Mouse (Mus musculus): Measurements from ENCODE around the gene Qpctl. TPM values are rescaled to one million over a fixed set of nuclear protein-coding genes. Genes with fewer than 3 reads are reported as not detected.
"Not testable (repeated sequence)": the region's sequence is repeated elsewhere in the genome, so short reads cannot be mapped to it uniquely, and the experiment has no call there.

The Qpctl gene
- total RNA-seq, 2 experiments from 2014 or later = 6.9 to 7.7 TPM

DNA sequence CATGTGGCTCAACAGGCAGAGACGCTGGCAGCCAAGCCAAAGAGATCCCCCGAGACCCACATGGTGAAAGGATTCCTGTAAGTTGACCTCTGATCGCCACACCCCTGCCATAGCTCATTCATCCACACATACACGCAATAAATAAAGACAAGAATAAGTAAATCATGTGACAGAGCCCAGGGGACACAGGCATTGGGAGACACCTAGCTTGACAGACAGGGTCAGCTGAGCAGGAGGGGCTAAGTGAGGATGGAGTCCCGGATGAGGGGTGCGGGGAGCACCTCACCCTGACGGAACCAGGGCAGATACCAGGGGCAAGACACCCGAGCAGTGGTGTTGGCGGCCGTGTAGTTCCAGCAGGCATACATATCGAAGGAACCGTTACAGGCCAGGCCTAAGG, 14.7 kb upstream of the Qpctl start:
- no peak for DNase-seq

DNA sequence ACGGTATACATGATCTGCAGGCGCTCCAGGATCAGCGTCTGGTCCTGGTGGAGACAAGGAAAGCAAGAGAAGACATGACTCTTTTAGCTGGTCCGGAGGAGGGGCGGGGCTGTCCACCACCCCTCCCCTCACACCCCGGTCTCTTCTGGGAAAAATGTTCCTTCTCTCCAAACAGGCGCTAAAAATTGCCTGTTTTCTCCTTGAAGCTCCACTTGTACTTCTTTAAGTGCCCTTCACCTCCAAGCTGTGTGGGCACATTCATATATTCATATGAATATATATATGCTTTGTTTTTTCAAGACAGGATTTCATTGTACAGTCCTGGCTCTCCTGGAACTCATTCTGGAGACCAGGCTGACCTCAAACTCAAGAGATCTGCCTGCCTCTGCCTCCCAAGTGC, 13.8 kb upstream of the Qpctl start:
- DNase-seq = no peak

DNA sequence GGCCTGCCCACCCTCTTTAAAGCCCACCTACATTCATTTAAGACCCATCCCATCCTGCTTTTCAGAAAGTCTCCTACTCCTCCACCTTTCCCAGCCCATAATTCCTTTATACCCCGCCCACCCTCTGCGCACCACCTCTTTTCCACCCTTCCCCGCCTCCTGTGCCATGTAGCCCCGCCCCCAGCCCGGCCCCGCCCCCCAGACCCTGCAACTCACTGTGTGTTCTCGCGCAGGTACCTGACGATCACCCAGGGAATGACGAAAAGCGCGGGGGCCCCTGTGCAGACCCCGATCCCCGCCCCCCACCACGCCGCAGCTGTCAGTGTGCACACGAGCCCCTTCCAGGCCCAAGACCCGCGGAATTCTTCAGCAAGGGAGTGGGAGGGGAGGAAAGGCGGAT, 11.0 kb upstream of the Qpctl start:
- DNase-seq = no peak

DNA sequence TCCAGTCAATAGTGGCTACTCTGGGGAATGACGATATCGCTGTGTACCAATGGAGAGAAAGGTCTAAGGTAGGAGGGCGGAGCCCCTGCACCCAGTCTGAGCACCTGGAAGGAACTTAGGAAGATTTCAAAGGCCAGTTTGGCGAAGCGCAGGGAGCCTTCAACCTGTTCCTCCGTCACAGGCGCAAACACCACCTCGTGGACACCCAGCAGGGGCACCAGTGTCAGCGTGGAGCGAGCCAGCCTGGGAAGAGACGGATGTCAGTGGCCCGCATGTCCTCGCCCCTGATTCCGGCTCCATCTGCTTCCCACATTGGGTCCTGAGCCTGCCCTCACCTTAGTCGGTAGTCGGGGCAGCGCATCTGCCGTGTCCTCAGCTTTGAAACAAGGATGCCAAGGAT, 10.3 kb upstream of the Qpctl start:
- DNase-seq = no peak

DNA sequence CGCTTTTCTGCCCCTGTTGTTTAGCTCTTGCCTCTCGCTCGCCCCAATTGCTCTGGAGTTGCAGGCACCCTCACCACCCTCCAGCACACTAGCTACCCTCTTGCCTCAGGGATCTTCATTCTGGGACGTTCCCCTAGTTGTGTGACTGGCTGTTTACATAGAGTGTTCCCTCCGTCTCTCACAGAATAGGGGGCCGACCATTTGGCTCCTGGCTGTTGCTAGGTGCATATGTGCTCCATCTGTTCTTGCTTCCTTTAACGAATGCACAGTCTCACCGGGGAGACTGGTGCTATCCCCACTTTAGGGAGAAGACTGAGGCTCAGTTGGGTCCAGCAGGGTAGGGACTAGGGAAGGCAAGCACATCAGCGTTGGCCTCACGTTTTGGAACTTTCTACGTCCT, 9.5 kb upstream of the Qpctl start:
- DNase-seq = no peak

DNA sequence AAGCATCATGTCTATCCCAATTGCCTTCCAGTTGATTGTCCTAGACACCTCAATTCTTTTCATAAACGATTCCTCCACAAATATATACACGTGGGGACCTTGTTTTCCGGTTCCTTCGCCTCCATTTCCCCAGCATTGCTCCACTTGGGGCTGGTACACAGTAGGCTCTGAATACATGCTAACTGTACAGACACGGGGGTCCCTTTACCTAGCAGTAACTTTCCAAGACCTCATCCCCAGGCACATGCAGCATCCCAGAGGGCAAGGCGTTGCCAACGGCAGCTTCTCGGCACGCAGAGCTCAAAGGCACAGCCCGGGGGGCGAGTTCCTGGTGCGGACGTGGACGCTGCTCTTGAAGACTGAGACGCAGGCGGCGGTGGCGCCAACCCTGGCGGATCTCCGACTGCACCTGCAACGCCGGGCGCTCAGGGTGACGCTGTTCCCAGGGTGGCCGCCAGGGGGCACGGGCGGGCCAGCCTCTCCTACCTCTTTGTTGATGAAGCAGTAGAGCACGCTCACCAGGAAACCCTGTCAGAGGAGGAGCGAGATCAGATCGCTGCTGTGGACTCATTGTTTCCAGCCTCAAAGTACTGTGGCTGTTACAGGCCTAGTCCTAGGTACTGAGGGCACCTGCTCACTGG, 8.2 kb upstream of the Qpctl start:
- peak; percentile 96 for DNase-seq

DNA sequence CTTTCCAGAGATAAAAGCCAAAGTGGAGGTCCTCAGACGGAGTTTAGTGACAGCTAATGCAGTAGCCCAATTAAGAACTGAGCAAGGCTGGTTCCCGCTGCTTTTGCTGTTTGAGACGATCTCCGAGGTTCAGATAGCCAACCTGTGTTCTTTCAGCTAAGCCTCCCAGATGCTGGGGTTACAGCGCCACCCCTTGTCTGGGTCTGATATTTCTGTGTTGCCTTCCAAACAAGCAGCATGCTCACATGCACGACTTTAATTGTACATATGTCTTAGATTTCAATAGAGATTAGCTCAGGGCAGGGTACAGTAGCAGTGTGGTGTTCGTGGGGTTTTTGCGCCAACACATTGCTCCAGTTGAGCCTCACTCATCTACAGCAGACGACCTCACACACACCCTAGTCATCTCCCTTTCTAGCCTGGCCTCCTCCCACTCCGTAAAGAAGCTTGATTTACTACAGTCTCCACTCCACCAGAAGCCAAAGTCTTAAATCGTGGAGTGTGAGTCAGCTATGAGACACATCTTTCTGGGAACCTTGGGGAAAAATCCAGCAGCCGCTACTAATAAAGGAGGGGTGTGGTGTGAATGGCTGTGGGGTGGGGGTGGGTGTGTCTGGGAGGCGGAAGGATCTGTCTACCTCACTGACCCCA, 6.9 kb upstream of the Qpctl start:
- peak; percentile 39 for DNase-seq

DNA sequence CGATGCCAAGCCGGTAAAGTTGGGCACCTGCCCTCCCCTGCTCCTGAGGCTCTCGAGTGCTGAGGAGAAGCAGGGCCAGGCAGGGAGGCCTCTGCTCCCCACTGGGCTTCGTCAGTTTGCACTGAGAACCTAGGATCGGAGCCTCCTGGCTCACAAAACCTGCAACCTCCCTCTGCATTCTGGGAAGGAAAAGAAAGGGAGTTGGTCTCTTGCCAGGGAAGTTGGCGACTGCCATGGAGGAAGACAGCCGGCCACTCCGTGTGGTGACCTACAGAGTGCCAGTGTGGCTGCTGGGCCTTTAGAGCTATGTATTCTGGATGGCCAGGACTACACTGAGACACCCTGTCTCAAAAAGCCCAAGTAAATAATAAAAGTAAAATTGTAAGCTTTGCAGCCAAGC, 5.7 kb upstream of the Qpctl start:
- no peak for DNase-seq

DNA sequence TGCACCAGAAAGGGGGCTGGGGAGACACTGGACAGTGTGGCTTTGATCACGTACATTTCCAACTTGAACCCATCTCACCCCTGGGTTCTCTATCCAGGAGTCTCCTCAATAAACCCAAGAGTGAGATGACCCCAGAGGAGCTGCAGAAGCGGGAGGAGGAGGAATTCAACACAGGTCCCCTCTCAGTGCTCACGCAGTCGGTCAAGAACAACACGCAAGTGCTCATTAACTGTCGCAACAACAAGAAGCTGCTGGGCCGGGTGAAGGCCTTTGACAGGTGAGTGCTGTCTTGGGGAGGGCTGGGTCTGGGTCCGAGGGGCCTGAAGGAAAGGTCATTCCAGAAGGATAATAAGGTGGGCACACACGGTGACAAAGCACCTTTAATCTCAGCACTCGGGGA, 2.0 kb upstream of the Qpctl start:
- DNase-seq = not testable (repeated sequence)

DNA sequence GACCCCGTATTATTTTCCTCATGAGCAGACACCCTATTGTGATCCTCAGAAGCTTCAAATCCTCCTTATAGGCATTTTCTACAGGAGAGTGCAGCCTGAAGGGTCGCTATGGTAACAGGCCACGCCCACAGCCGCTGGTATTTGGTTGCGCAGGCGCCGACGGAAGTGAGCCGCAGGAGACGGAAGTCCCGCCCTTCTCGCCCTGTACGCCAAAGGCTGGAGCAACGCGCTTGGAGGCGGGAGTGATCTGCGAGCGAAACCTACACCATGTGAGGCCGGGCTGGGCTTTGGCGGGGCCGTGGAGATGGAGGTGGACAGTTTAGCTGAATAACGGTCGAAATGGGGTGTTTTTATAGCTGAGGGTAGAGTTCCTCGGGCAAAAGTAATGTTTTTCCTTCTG, 535 bp upstream of the Qpctl start, which contains the start of gene Snrpd2:
Snrpd2 (plus strand) TSS at position 97 of the 400 bp plus-strand sequence.
- DNase-seq = peak; percentile 98

DNA sequence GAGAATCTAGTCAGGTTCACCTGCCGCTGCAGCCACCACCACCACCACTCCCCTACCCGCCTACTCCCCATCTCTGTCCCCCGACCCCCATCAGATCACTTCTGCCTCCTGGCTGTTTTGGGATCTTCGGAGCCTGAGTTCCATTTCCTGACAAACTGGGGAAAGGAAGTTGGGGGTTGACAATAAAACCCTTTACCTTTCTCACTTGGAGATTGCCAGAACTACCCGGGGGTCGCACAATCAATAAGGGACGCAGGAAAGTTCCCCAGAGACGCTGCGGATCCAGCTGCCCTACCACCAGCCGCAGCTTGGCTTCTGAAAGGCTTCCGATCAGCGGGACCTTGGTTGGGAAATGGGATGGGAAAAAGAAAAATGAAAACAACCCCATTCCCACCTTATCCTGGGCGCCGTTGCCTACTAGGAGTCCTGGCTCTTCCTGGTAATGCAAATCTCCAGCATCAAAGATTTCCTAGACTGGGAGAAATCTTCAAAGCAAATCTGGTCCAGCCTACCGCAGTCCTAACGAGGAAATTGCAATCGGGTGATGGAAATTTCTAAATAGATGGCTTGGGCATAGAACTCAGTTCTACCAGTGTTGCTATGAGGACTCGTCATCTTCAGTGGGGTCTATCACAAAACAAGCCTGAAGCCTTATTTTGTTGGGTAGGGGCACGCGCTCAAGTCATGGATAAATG, 764 bp downstream of the Qpctl start:
- no peak for DNase-seq

DNA sequence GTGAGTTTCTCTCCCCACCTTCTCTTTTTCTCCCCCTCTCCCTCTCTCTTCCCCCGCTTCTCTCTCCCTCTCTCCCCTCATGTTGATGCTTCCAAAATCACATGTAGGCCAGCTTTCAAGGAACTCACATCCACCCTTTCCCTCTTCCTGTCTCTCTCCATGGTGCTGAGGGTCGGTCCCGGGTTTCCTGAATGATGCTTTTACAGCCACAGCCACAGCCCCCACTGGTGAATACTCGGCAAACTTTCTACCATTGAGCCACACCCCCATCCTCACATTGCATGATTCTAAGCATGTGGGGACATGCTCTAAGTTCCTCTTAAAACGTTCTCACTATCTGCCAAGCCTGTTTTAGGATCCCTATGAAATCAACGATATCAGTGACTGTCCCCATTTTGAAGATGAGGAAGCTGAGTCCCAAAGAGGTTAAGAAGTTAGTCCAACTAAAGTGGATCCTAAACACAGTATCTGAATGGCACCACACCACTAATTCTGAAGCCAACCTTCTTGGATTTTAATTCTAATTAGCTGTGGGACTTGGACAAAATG, 1.5 kb downstream of the Qpctl start:
- no peak for DNase-seq

DNA sequence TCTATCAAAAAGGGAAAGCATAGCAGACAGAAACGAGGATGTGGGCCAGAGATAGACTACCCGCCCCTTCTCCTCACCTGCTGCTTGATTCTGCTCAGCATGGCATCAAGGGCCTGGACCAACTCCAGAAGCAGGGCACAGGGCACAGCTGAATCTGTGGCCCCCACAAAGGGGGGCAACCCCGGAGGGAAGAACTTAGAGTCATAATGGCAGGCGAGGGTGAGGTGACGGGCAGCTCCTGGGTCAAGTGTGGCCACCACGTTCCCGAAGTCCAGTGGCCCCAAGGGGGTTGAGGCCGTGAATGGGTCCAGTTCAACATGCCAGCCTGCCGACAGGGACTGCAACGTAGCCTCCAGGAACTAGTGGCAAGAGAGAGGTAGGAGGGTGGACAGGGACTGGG, 2.3 kb downstream of the Qpctl start:
- no peak for DNase-seq

DNA sequence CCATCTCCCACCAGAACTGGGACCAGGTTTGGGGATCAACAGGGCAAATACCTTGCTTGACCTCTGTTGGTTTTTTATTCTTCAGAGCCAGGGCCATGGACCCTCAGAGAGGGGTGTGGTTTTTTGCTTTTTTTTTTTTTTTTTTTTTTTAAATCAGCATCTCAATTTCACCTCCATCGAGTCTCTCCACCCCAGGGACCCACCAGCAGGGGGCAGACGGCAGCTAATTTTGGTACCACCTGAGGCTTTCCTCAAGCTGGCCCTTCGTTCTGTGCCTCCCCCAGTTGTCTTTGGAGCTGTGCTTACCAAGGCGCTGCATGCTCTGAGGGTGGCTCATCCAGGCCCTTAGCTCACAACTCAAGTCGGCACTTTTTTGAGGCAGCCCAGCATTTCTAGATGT, 11.7 kb downstream of the Qpctl start:
- DNase-seq = peak; percentile 75

DNA sequence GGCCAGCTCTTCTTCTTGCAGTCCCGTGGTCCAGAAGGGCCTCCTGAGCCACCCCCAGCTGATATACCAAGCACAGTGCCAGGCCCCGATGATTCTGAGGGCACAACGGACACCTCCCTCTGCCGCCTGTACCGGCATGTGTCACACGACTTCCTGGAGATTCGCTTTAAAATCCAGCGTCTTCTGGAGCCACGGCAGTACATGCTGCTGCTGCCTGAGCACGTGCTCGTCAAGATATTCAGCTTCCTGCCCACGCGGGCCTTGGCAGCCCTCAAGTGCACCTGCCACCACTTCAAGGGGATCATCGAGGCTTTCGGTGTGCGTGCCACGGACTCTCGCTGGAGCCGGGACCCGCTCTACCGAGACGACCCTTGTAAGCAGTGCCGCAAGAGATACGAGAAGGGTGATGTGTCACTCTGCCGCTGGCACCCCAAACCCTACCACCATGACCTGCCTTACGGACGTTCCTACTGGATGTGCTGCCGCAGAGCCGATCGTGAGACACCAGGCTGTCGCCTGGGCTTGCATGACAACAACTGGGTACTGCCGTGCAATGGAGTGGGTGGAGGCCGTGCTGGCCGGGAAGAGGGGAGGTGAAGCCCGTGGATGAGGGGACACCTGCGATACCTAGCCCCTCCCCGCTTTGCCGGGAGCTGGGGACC, 12.3 kb downstream of the Qpctl start:
- DNase-seq = no peak

DNA sequence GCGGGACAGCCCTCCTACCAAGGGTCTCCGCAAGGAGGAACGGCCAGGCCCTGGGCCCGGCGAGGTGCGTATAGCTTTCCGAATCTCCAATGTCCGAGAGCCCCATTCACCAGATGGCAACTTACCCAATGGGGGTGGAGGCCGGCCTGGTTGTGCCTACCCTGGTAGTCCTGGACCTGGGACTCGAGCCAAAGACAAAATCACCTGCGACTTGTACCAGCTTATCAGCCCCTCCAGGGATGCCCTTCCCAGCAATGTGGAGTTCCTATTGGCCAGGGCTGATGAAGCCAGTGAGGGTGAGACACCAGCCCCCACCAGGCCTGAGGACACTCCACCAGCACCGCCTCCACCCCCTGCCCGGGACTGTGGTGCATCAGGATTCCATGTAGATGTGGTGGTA, 12.9 kb downstream of the Qpctl start:
- DNase-seq = no peak

DNA sequence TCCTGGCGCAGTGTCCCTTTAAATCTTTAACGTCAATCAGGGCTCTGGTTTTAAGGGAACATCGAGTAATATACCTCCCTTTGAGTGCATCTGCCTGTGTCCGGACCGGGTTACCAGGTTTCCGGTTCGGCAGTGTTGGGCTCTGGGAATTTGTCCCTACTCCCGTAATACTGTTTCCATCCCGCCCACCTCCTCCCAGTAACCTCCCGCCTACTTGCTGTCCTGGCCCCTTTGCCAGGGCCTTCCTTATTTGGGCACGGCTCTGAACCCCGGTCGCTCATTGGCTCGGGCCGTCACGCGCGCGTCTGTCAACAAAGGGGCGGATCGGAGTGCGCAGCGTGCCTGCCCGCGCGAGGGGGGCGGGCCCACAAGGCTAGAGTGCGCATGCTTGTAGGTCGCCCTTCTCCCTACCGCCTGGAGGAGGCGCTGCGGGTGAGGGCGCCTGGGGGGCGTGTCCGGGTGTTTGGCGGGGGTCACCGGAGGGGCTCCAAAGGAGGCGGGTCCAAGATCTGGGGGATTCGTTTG, 17.7 kb downstream of the Qpctl start:
- DNase-seq = peak; percentile 98

DNA sequence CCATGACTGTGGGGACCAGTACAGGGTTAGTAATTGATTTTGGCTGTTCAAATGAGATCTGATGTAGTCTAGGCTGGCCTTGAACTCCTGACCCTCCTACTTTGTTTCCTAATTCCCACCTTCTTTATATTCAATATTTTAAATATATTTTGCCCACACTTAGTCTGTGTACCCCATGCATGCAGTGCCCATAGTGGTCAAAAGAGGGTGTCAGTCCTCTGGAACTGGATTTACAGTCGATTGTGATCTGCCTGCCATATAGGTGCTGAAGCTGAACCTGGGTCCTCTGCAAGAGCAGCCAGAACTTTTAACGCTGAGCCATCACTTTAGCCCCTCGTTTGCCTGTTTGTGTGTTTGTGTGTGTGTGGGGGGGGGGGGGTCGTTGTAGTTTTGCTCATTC, 18.4 kb downstream of the Qpctl start:
- DNase-seq = no peak

DNA sequence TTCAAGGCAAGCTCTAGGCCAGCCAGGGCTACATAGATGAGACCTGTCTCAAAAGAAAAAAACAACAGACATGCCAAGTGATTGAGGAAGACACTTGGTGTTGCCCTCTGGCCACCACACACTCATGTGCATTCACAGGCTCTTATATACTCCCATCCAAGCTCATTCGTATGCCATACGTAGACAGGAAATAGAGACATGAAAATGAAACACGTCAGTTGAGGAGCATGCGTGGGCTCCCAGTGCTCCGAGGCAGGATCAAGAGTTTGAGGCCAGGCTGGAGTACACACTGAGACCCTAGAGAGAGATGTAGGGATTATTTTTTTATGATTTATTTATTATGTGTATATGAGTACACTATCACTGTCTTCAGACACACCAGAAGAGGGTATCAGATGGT, 19.7 kb downstream of the Qpctl start:
- DNase-seq = no peak

DNA sequence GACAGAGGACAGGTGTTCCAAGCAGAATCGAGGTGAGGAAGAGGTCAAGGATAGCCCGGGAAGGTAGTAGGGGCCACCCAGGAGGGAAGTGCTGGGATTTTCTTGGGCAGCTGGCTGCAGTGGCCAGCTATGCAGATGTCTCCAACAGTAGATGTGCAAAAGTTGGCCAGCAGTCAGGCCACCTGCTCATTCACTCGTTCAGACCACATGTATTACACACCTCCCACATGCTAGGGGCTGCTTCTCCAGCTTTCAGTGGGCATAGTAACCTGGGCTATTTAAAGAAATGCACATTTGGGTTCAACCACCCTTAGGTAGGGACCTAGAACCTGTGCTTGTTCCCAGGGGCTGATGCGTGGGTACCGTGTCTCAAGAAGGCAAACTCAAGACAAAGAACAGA, 21.3 kb downstream of the Qpctl start:
- no peak for DNase-seq

DNA sequence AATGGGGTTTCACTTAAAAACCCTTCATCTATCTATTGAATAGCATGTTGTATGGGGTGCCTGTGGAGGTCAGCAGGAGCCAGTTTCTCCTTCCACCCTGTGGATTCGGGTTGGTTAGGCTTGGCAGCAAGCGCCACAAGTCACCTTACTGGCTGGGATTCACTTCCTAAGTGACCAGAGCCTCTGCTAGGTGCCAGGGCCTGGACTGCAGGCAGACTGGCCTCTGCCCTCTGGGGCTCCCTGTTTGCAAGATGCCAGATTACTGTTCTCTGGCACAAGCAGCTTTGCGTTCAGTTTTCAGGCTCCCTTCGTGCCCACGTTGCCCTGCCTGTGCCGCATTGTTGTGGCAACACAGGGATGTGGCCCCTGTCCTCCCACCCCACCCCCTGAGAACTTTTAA, 24.4 kb downstream of the Qpctl start:
- no peak for DNase-seq

DNA sequence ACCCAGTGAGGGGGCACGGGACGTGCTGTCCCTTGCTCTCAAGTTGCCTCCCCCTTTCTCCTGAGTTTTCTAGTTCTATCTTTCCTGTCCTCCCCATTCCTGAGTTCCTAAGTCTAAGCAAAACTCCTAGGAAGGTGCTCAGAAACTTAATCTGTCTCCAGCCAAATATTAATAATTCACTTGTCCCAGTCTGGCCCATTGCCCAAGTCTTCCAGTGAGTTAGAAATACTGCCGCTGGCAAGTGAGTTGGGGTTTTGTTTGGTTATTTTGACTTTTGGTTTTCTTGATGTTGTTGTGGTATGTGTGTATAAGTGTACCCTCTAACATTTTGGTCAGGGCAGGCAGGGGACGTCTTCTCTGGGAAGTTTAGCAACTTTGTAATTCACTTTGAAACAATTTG, 27.4 kb downstream of the Qpctl start:
- no peak for DNase-seq

Measured in heart, postnatal 4 days (tissue).